Mouse (Mus musculus): ENCODE measurements around the gene Slc35e3.

Slc35e3 gene

GRCm38 (mm10) chr10:117697561-117698115 lies 48.5 kb downstream of the Slc35e3 start:
- DNase-seq (ENCODE audit: low spot score), result no peak

- DNase-seq (ENCODE audit: low spot score), result no peak
Observed at GRCm38 (mm10) chr10:117696827-117697560, 49.2 kb downstream of the Slc35e3 start.

GRCm38 (mm10) chr10:117696021-117696826 lies 49.9 kb downstream of the Slc35e3 start:
- DNase-seq (ENCODE audit: low spot score), result no peak

- DNase-seq (ENCODE audit: low spot score), result no peak
Observed at GRCm38 (mm10) chr10:117695605-117696004, 50.6 kb downstream of the Slc35e3 start.

- DNase-seq (ENCODE audit: low spot score), result no peak
Observed at GRCm38 (mm10) chr10:117695027-117695426, 51.1 kb downstream of the Slc35e3 start.

GRCm38 (mm10) chr10:117694255-117694953 lies 51.8 kb downstream of the Slc35e3 start:
- no peak for DNase-seq (ENCODE audit: low spot score)

- DNase-seq (ENCODE audit: low spot score), result no peak
Observed at GRCm38 (mm10) chr10:117692953-117693352, 53.2 kb downstream of the Slc35e3 start.

GRCm38 (mm10) chr10:117692173-117692572 lies 54.0 kb downstream of the Slc35e3 start:
- DNase-seq (ENCODE audit: low spot score), result no peak

GRCm38 (mm10) chr10:117691389-117691968 lies 54.7 kb downstream of the Slc35e3 start:
- no peak for DNase-seq (ENCODE audit: low spot score)

GRCm38 (mm10) chr10:117690770-117691296 lies 55.3 kb downstream of the Slc35e3 start:
- DNase-seq (ENCODE audit: low spot score), result no peak

GRCm38 (mm10) chr10:117690101-117690352 lies 56.1 kb downstream of the Slc35e3 start:
- no peak for DNase-seq (ENCODE audit: low spot score)

GRCm38 (mm10) chr10:117689297-117690100 lies 56.7 kb downstream of the Slc35e3 start:
- DNase-seq (ENCODE audit: low spot score), result no peak

GRCm38 (mm10) chr10:117688204-117689151 lies 57.7 kb downstream of the Slc35e3 start:
- DNase-seq (ENCODE audit: low spot score), result no peak

GRCm38 (mm10) chr10:117687577-117687976 lies 58.6 kb downstream of the Slc35e3 start:
- DNase-seq (ENCODE audit: low spot score), result no peak

- DNase-seq (ENCODE audit: low spot score), result no peak
Observed at GRCm38 (mm10) chr10:117687018-117687417, 59.1 kb downstream of the Slc35e3 start.

GRCm38 (mm10) chr10:117685849-117686591 lies 60.1 kb downstream of the Slc35e3 start:
- no peak for DNase-seq (ENCODE audit: low spot score)

- no peak for DNase-seq (ENCODE audit: low spot score)
Observed at GRCm38 (mm10) chr10:117685171-117685848, 60.9 kb downstream of the Slc35e3 start.

GRCm38 (mm10) chr10:117684298-117685170 lies 61.6 kb downstream of the Slc35e3 start:
- DNase-seq (ENCODE audit: low spot score), result no peak

All from ovary, adult 18-20 months (tissue).